Mouse (Mus musculus): ENCODE data around the gene Nags.
"Not testable (repeated sequence)": the region's sequence is repeated elsewhere in the genome, so short reads cannot be mapped to it uniquely, and the experiment has no call there.

Gene Nags

DNA sequence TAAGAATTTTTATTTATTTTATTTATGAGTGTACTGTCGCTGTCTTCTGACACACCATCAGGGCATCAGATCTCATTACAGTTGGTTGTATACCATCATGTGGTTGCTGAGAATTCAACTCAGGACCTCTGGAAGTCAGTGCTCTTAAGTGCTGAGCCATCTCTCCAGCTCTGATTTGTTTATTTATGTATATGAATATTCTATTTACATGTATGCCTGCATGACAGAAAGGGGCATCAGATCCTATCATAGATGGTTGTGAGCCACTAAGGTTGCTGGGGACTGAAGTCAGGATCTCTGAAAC is 11.4 kb downstream of the Nags start:
- in situ Hi-C loops (cut with MboI, MseI) = no loop called here

DNA sequence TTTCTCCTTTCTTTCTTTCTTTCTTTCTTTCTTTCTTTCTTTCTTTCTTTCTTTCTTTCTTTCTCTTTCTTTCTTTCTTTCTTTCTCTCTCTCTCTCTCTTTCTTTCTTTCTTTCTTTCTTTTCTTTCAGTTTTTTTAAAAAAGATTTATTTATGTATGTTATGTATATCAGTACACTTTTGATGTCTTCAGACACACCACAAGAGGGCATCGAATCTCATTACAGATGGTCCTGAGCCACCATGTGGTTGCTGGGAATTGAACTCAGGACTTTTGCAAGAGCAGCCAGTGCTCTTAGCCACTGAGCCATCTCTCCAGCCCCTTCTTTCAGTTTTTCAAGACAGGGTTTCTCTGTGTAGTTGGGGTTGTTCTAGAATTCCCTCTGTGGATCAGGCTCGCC is 12.7 kb downstream of the Nags start:
- in situ Hi-C loops (cut with MboI, MseI) = not testable (repeated sequence)

- in situ Hi-C loops (cut with MboI, MseI) = no loop called here
Measured at GRCm38 (mm10) chr11:102159781-102160180, 14.5 kb downstream of the Nags start.

GRCm38 (mm10) chr11:102165971-102166722 is 20.8 kb downstream of the Nags start:
- in situ Hi-C loops (cut with MboI, MseI) = no loop called here

DNA sequence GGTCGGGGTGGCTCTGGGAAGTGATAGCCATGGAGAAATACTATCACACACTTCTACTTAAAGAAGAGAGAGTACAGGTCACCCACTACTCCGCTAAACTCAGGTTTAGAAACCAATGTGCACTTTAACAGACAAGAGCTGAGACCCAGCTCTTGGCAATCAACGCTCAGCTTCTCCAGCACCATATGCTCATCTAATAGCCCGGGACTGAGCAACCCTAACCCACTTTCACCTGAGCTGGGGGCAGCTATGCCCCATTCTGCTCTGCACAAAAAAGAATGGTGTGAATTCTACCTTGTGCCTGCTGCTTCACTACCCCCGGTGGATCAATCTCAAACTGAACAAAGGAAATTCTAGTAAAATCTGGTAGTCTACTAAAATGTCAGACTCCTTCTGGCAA is 22.2 kb downstream of the Nags start:
- in situ Hi-C loops (cut with MboI, MseI) = no loop called here

GRCm38 (mm10) chr11:102168689-102169088 is 23.4 kb downstream of the Nags start:
- in situ Hi-C loops (cut with MboI, MseI) = no loop called here

GRCm38 (mm10) chr11:102179836-102180235 is 34.5 kb downstream of the Nags start:
- in situ Hi-C loops (cut with MboI, MseI) = no loop called here

DNA sequence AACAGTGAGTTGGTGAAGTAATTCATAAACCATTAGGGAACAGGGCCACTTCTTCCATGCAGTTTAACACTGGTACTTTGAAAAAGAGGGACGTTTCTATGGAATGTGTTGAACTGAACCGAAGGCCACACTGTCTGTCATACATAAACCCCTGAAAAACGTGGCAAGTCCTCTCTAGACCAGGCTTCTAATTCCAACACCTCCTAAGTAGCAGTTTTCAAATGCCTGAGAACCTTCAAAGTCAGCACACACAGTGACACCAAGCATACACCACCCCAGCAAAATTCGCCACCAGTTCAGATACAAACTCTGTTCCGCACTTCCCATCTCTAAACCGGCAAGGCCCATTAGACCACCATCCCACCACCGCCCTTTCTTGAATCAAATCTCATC is 38.9 kb downstream of the Nags start:
- in situ Hi-C loops (cut with MboI, MseI) = no loop called here

- in situ Hi-C loops (cut with MboI, MseI) = no loop called here
Measured at GRCm38 (mm10) chr11:102184646-102185495, 39.6 kb downstream of the Nags start, which contains the start of gene Lsm12. Gene Lsm12, minus strand, starts transcription at chr11:102185296.

DNA sequence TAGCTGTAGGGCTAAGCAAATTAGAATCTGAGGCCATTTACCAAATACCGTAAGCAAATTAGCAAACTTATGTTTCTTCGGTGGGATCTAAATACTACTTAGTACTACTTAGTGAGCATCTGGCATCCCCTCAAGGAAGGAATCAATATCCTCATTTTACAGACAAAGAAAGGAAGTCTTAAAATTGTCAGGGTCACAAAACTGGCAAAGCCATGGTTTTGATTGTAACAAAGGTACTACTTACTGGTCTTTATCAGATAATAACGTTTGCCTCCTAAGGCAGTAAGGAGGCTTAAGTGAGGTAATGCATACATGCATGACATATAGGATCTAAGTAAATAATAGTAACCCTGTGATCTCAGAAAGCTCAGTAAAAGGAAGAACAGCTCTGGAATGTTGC is 40.4 kb downstream of the Nags start:
- in situ Hi-C loops (cut with MboI, MseI) = no loop called here

- in situ Hi-C loops (cut with MboI, MseI) = no loop called here
Measured at GRCm38 (mm10) chr11:102186235-102186634, 40.9 kb downstream of the Nags start.

DNA sequence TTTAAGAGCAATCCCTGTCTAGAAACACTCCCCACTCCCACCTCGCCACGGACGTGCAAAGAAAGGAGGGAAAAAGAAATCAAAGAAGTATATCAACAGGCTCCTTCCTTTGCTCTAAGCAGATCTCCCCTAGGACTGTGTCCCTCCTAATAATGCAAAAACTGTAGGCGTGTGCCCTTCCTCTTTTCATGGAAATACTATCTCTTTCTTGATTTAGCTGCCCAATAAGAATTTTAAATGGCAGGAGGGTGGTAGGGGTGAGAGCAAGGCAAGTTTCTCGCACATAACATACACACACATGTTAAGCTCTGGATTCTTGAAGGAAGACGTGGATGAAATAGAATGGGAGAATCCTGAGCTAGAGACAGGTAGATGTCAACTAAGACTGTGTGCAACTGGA is 43.7 kb downstream of the Nags start:
- in situ Hi-C loops (cut with MboI, MseI) = no loop called here

GRCm38 (mm10) chr11:102189461-102190436 is 44.4 kb downstream of the Nags start, which contains the start of gene G6pc3:
Gene G6pc3, plus strand, starts transcription at chr11:102189620.
- in situ Hi-C loops (cut with MboI, MseI) = no loop called here

- in situ Hi-C loops (cut with MboI, MseI) = no loop called here
Measured at GRCm38 (mm10) chr11:102190848-102191247, 45.5 kb downstream of the Nags start.

- in situ Hi-C loops (cut with MboI, MseI) = no loop called here
Measured at GRCm38 (mm10) chr11:102193657-102194440, 48.5 kb downstream of the Nags start.

- in situ Hi-C loops (cut with MboI, MseI) = no loop called here
Measured at GRCm38 (mm10) chr11:102196018-102196797, 50.9 kb downstream of the Nags start.

DNA sequence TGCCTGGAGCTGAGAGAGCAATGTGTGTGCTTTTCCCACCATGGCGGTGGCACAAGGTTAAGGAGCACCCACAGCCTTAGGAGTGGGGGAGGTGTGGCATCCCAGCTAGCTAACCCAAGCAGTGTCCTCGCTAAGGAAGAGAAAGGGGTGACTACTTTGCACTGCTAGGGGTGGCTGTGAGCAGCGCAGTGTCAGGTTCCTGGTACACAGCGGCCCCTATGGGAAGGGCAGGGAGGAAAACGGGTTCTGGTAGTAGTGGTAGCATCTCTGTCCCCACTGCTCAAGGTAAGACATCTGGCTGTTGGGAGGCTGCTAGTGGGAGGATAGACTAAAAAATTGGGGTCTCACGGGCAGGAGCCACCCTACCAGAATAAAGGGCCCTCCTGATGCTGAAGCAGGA is 52.9 kb downstream of the Nags start:
- in situ Hi-C loops (cut with MboI, MseI) = no loop called here
